Mouse (Mus musculus): ENCODE data around the gene Pxt1. TPM values are rescaled to one million over a fixed set of nuclear protein-coding genes. Genes with fewer than 3 reads are reported as not detected.

The Pxt1 gene
- total and polyA plus RNA-seq, 2 experiments from 2014 or later, result 0.15 to 0.49 TPM

- no peak for DNase-seq (ENCODE audit: low spot score)
- no peaks in the 10 kb centered on the region for H3K4me1 ChIP-seq (ENCODE audit: insufficient read depth, low read length)
- 78% methylated on average over 9 of the region's 9 CpGs for WGBS
Measured at GRCm38 (mm10) chr17:28928004-28928403, 15.6 kb downstream of the Pxt1 start.

GRCm38 (mm10) chr17:28926866-28927635, 16.6 kb downstream of the Pxt1 start:
- Histone ChIP-seq H3K9ac (replicated peaks; ENCODE audit: low read length, poor library complexity, severe bottlenecking) (no peak overlapping the region), H3K27me3 (ENCODE audit: insufficient read depth, low read length) (no peaks in the 10 kb centered on the region), H3K4me2 (ENCODE audit: low read depth, low read length, poor library complexity, severe bottlenecking) (no peak overlapping the region), H3K36me3 (ENCODE audit: insufficient read depth, low read length) (no peaks in the 10 kb centered on the region), H3K4me1 (ENCODE audit: insufficient read depth, low read length) (no peaks in the 10 kb centered on the region), H3K27ac (ENCODE audit: low read depth, low read length) (no peak overlapping the region), H3K9me3 (ENCODE audit: low read length) (no peaks in the 10 kb centered on the region), H3K4me3 (ENCODE audit: low read depth, low read length) (no peak overlapping the region)
- no peak for ATAC-seq (ENCODE audit: low FRiP score)
- WGBS, result 49% methylated on average over 15 of the region's 15 CpGs
- TF ChIP-seq CTCF (IDR thresholded peaks at IDR 0.05), result peak; percentile 84
- DNase-seq (ENCODE audit: low spot score), result peak; percentile 48

More at GRCm38 (mm10) chr17:28928004-28928403, 15.6 kb downstream of the Pxt1 start:
- Histone ChIP-seq H3K4me2 (ENCODE audit: low read depth, low read length, poor library complexity, severe bottlenecking) (no peak overlapping the region), H3K4me3 (ENCODE audit: low read depth, low read length) (no peak overlapping the region), H3K9ac (replicated peaks; ENCODE audit: low read length, poor library complexity, severe bottlenecking) (no peak overlapping the region), H3K36me3 (ENCODE audit: insufficient read depth, low read length) (no peaks in the 10 kb centered on the region), H3K27me3 (ENCODE audit: insufficient read depth, low read length) (no peaks in the 10 kb centered on the region), H3K27ac (ENCODE audit: low read depth, low read length) (no peak overlapping the region), H3K9me3 (ENCODE audit: low read length) (no peaks in the 10 kb centered on the region)
- no peak for ATAC-seq (ENCODE audit: low FRiP score)
- TF ChIP-seq CTCF (IDR thresholded peaks at IDR 0.05), result no peak

- 13% methylated on average over 13 of the region's 13 CpGs for WGBS
- Histone ChIP-seq H3K9ac (replicated peaks; ENCODE audit: low read length, poor library complexity, severe bottlenecking) (no peak overlapping the region), H3K4me1 (ENCODE audit: insufficient read depth, low read length) (no peaks in the 10 kb centered on the region), H3K27ac (ENCODE audit: low read depth, low read length) (no peak overlapping the region), H3K9me3 (ENCODE audit: low read length) (no peaks in the 10 kb centered on the region), H3K4me3 (ENCODE audit: low read depth, low read length) (no peak overlapping the region), H3K27me3 (ENCODE audit: insufficient read depth, low read length) (no peaks in the 10 kb centered on the region), H3K36me3 (ENCODE audit: insufficient read depth, low read length) (no peaks in the 10 kb centered on the region), H3K4me2 (ENCODE audit: low read depth, low read length, poor library complexity, severe bottlenecking) (no peak overlapping the region)
- peak; percentile 87 for TF ChIP-seq CTCF (IDR thresholded peaks at IDR 0.05)
- ATAC-seq (ENCODE audit: low FRiP score) (no peak), DNase-seq (ENCODE audit: low spot score) (peak; percentile 85)
Measured at GRCm38 (mm10) chr17:28926380-28926779, 17.3 kb downstream of the Pxt1 start.

- H3K36me3 ChIP-seq (ENCODE audit: insufficient read depth, low read length), result no peaks in the 10 kb centered on the region
- H3K27me3 ChIP-seq (ENCODE audit: insufficient read depth, low read length), result no peaks in the 10 kb centered on the region
- no peak overlapping the region for H3K27ac ChIP-seq (ENCODE audit: low read depth, low read length)
- no peak for TF ChIP-seq CTCF (IDR thresholded peaks at IDR 0.05)
- H3K4me2 ChIP-seq (ENCODE audit: low read depth, low read length, poor library complexity, severe bottlenecking), result no peak overlapping the region
- 87% methylated on average over 8 of the region's 8 CpGs for WGBS
- no peak for DNase-seq (ENCODE audit: low spot score)
- no peak for ATAC-seq (ENCODE audit: low FRiP score)
- H3K9ac ChIP-seq (replicated peaks; ENCODE audit: low read length, poor library complexity, severe bottlenecking), result no peak overlapping the region
- no peaks in the 10 kb centered on the region for H3K4me1 ChIP-seq (ENCODE audit: insufficient read depth, low read length)
- no peaks in the 10 kb centered on the region for H3K9me3 ChIP-seq (ENCODE audit: low read length)
- no peak overlapping the region for H3K4me3 ChIP-seq (ENCODE audit: low read depth, low read length)
Measured at GRCm38 (mm10) chr17:28924957-28925595, 18.6 kb downstream of the Pxt1 start.

GRCm38 (mm10) chr17:28922096-28922495, 21.5 kb downstream of the Pxt1 start:
- no peak overlapping the region for H3K4me3 ChIP-seq (ENCODE audit: low read depth, low read length)
- H3K27me3 ChIP-seq (ENCODE audit: insufficient read depth, low read length), result no peaks in the 10 kb centered on the region
- no peaks in the 10 kb centered on the region for H3K36me3 ChIP-seq (ENCODE audit: insufficient read depth, low read length)
- ATAC-seq (ENCODE audit: low FRiP score), result no peak
- H3K27ac ChIP-seq (ENCODE audit: low read depth, low read length), result no peak overlapping the region
- WGBS, result 77% methylated on average over 6 of the region's 6 CpGs
- no peak for DNase-seq (ENCODE audit: low spot score)
- no peak overlapping the region for H3K9ac ChIP-seq (replicated peaks; ENCODE audit: low read length, poor library complexity, severe bottlenecking)
- TF ChIP-seq CTCF (IDR thresholded peaks at IDR 0.05), result no peak
- no peaks in the 10 kb centered on the region for H3K9me3 ChIP-seq (ENCODE audit: low read length)
- no peak overlapping the region for H3K4me2 ChIP-seq (ENCODE audit: low read depth, low read length, poor library complexity, severe bottlenecking)
- no peaks in the 10 kb centered on the region for H3K4me1 ChIP-seq (ENCODE audit: insufficient read depth, low read length)

- 66% methylated on average over 8 of the region's 8 CpGs for WGBS
- ATAC-seq (ENCODE audit: low FRiP score) (no peak), DNase-seq (ENCODE audit: low spot score) (no peak)
- Histone ChIP-seq H3K4me2 (ENCODE audit: low read depth, low read length, poor library complexity, severe bottlenecking) (no peak overlapping the region), H3K4me3 (ENCODE audit: low read depth, low read length) (no peak overlapping the region), H3K4me1 (ENCODE audit: insufficient read depth, low read length) (no peaks in the 10 kb centered on the region), H3K9me3 (ENCODE audit: low read length) (no peaks in the 10 kb centered on the region), H3K27ac (ENCODE audit: low read depth, low read length) (no peak overlapping the region), H3K36me3 (ENCODE audit: insufficient read depth, low read length) (no peaks in the 10 kb centered on the region), H3K27me3 (ENCODE audit: insufficient read depth, low read length) (no peaks in the 10 kb centered on the region), H3K9ac (replicated peaks; ENCODE audit: low read length, poor library complexity, severe bottlenecking) (no peak overlapping the region)
- no peak for TF ChIP-seq CTCF (IDR thresholded peaks at IDR 0.05)
Measured at GRCm38 (mm10) chr17:28921086-28921485, 22.6 kb downstream of the Pxt1 start.

Data from midbrain, postnatal 0 days (tissue).